32 mouse cellular contexts compared by ENCODE assay signal in genomic region chr8:85115501-85115900, GRCm38 (mm10). TPM values are rescaled to one million over a fixed set of nuclear protein-coding genes. Genes with fewer than 3 reads are reported as not detected.
"Had no signal": no experiment of that assay in that cellular context is flagged by ENCODE, and none has a peak within 500 bp of the region (broad histone marks: within the 10 kb centered on the region; RNA-seq: fewer than 3 reads in every experiment).

No protein-coding gene starts in this region.

- H3K9ac ChIP-seq: hindbrain, embryonic 13.5 days; hindbrain, embryonic 15.5 days; kidney, embryonic 15.5 days; limb, embryonic 13.5 days; limb, embryonic 15.5 days; liver, embryonic 13.5 days; liver, embryonic 15.5 days had no signal

- H3K9me3 ChIP-seq: hindbrain, embryonic 10.5 days; hindbrain, embryonic 13.5 days; kidney, embryonic 15.5 days; limb, embryonic 15.5 days; liver, embryonic 13.5 days; liver, embryonic 15.5 days had no signal

- H3K4me2 ChIP-seq: heart, embryonic 11.5 days; hindbrain, embryonic 13.5 days; hindbrain, embryonic 15.5 days; kidney, embryonic 15.5 days; limb, embryonic 13.5 days; limb, embryonic 15.5 days; liver, embryonic 13.5 days; liver, embryonic 15.5 days had no signal

- ATAC-seq: hindbrain, postnatal 0 days; intestine, embryonic 16.5 days had no signal

- H3K27ac ChIP-seq: gastrocnemius, adult 2 months; heart, adult 2 months; hindbrain, embryonic 10.5 days; hindbrain, embryonic 13.5 days; hindbrain, embryonic 15.5 days; hindbrain, postnatal 0 days; kidney, embryonic 15.5 days; kidney, postnatal 0 days; limb, embryonic 13.5 days; limb, embryonic 15.5 days; liver, embryonic 13.5 days; liver, embryonic 15.5 days had no signal

- DNase-seq: gastrocnemius, adult 2 months; gastrocnemius, postnatal 10 days; gastrocnemius, postnatal 25 days; heart, adult 2 months; heart, postnatal 10 days; heart, postnatal 4 days; kidney, adult 11 months; kidney, adult 2 months; kidney, adult 9 months; kidney, postnatal 14 days; kidney, postnatal 36 days; layer of hippocampus, adult 9-11 months; layer of hippocampus, postnatal 36 days; left cerebral cortex, postnatal 4 days; liver, embryonic 13.5 days had no signal

- H3K4me1 ChIP-seq: limb, embryonic 15.5 days; liver, embryonic 13.5 days; liver, embryonic 15.5 days had no signal

- H3K27me3 ChIP-seq: hindbrain, embryonic 13.5 days; hindbrain, embryonic 15.5 days; kidney, embryonic 15.5 days; limb, embryonic 13.5 days; limb, embryonic 15.5 days had no signal

- H3K4me3 ChIP-seq: gastrocnemius, adult 2 months; heart, adult 2 months; hindbrain, embryonic 10.5 days; hindbrain, embryonic 13.5 days; hindbrain, embryonic 15.5 days; kidney, embryonic 15.5 days; limb, embryonic 13.5 days; limb, embryonic 15.5 days; liver, embryonic 13.5 days; liver, embryonic 15.5 days had no signal

RNA-seq across cellular contexts. Expression of gene Cks1brt, which starts 36.2 kb away (rescaled TPM):
- polyA plus RNA-seq: heart, adult 2 months; heart, embryonic 11.5 days; heart, embryonic 14.5 days; heart, embryonic 16.5 days; hindbrain, embryonic 10.5 days; hindbrain, embryonic 13.5 days; hindbrain, embryonic 15.5 days; hindbrain, postnatal 0 days; intestine, embryonic 14.5 days; intestine, embryonic 16.5 days; kidney, adult 2 months; kidney, embryonic 15.5 days; kidney, postnatal 0 days; large intestine, adult 2 months; limb, embryonic 11.5 days; limb, embryonic 13.5 days; limb, embryonic 15.5 days; liver, adult 2 months; liver, embryonic 13.5 days; liver, embryonic 15.5 days had no signal
